Mouse (Mus musculus) midbrain, embryonic 10.5 days (tissue): ENCODE results near the gene Ptpn13. TPM values are rescaled to one million over a fixed set of nuclear protein-coding genes. Genes with fewer than 3 reads are reported as not detected.

ENCODE experiments used
- DNase-seq: peaks from one replicate; pipeline ENCODE4 v3.0.0-alpha.2; 2017; ENCODE audit warnings: low spot score
- H3K27ac ChIP-seq: fragments of 300-500 bp; sonication (generic); replicated peaks from 2 replicates; pipeline ENCODE4 v1.5.1; 2016; ENCODE audit warnings: mild to moderate bottlenecking
- H3K27me3 ChIP-seq: fragments of 300-500 bp; sonication (generic); 2 replicates; pipeline ENCODE4 v1.6.1; 2016; ENCODE audit warnings: low read depth, mild to moderate bottlenecking; ENCODE audit not compliant: poor library complexity, severe bottlenecking
- H3K36me3 ChIP-seq: fragments of 300-500 bp; sonication (generic); 2 replicates; pipeline ENCODE4 v1.6.1; 2016; ENCODE audit warnings: mild to moderate bottlenecking, moderate library complexity
- H3K4me1 ChIP-seq: fragments of 300-500 bp; sonication (generic); 2 replicates; pipeline ENCODE4 v1.6.1; 2016
- H3K4me3 ChIP-seq: fragments of 300-500 bp; sonication (generic); 2 replicates; pipeline ENCODE4 v1.5.1; 2016; ENCODE audit warnings: mild to moderate bottlenecking, moderate library complexity
- H3K9me3 ChIP-seq: fragments of 300-500 bp; sonication (generic); replicated peaks from 2 replicates; pipeline ENCODE4 v1.6.1; 2016; ENCODE audit warnings: mild to moderate bottlenecking
- WGBS: fragments of 180-500 bp; shearing (Covaris S2); methylation state at CpG from one replicate; pipeline ENCODE4 v1.1.7; 2016; 5-methylcytosine and 5-hydroxymethylcytosine counted together
- polyA plus RNA-seq: library from polyadenylated mRNA; unstranded; fragments of >200 nt; fragmentation: Nextera tagmentation; extraction: Ambion mirVana; gene quantifications from 2 replicates; pipeline ENCODE4 v1.2.1, GENCODE M21; 2016

Gene Ptpn13
- polyA plus RNA-seq, 1 experiment from 2014 or later, result 17.5 TPM

- H3K4me3 ChIP-seq, result peak overlapping the region; percentile 97
- peaks cover 7% of the 10 kb centered on the region for H3K36me3 ChIP-seq
- H3K9me3 ChIP-seq, result no peaks in the 10 kb centered on the region
- peak overlapping the region; percentile 94; the same call in 1 of the 2 replicates for H3K27ac ChIP-seq
- no peak for DNase-seq
- H3K4me1 ChIP-seq, result peaks cover 67% of the 10 kb centered on the region
- WGBS, result 15% methylated on average over 9 of the region's 9 CpGs
- peaks cover 10% of the 10 kb centered on the region for H3K27me3 ChIP-seq
Observed at GRCm38 (mm10) chr5:103426250-103426649, 1.3 kb downstream of the Ptpn13 start.

- WGBS, result 80% methylated on average over 3 of the region's 3 CpGs
Observed at GRCm38 (mm10) chr5:103430986-103431385, 6.0 kb downstream of the Ptpn13 start.

GRCm38 (mm10) chr5:103431479-103431878 lies 6.5 kb downstream of the Ptpn13 start:
- no peak overlapping the region for H3K4me3 ChIP-seq
- peaks cover 12% of the 10 kb centered on the region for H3K36me3 ChIP-seq
- DNase-seq, result no peak
- H3K27ac ChIP-seq, result no peak overlapping the region
- H3K4me1 ChIP-seq, result peaks cover 37% of the 10 kb centered on the region
- no peaks in the 10 kb centered on the region for H3K27me3 ChIP-seq
- H3K9me3 ChIP-seq, result no peaks in the 10 kb centered on the region
- WGBS, result 90% methylated on average over 3 of the region's 3 CpGs

More at GRCm38 (mm10) chr5:103430986-103431385, 6.0 kb downstream of the Ptpn13 start:
- DNase-seq, result no peak
- no peaks in the 10 kb centered on the region for H3K27me3 ChIP-seq
- peaks cover 37% of the 10 kb centered on the region for H3K4me1 ChIP-seq
- H3K4me3 ChIP-seq, result no peak overlapping the region
- H3K27ac ChIP-seq, result no peak overlapping the region
- no peaks in the 10 kb centered on the region for H3K9me3 ChIP-seq
- H3K36me3 ChIP-seq, result peaks cover 12% of the 10 kb centered on the region

GRCm38 (mm10) chr5:103436039-103436944 lies 11.3 kb downstream of the Ptpn13 start:
- Histone ChIP-seq H3K27ac (peak overlapping the region; percentile 80), H3K4me3 (peak overlapping the region; percentile 46), H3K27me3 (no peaks in the 10 kb centered on the region), H3K9me3 (no peaks in the 10 kb centered on the region), H3K4me1 (peaks cover 43% of the 10 kb centered on the region), H3K36me3 (0 out of 2 replicates have a peak, but pooled peaks cover 7% of the 10 kb centered on the region)
- 15% methylated on average over 19 of the region's 19 CpGs for WGBS
- no peak for DNase-seq

GRCm38 (mm10) chr5:103437714-103438113 lies 12.7 kb downstream of the Ptpn13 start:
- DNase-seq, result no peak
- Histone ChIP-seq H3K4me3 (no peak overlapping the region), H3K9me3 (no peaks in the 10 kb centered on the region), H3K27me3 (no peaks in the 10 kb centered on the region), H3K36me3 (0 out of 2 replicates have a peak, but pooled peaks cover 3% of the 10 kb centered on the region), H3K4me1 (peaks cover 58% of the 10 kb centered on the region), H3K27ac (no peak overlapping the region)
- WGBS, result 55% methylated on average over 3 of the region's 3 CpGs

- peaks cover 62% of the 10 kb centered on the region for H3K4me1 ChIP-seq
- no peak overlapping the region for H3K4me3 ChIP-seq
- no peaks in the 10 kb centered on the region for H3K27me3 ChIP-seq
- no peak for DNase-seq
- 84% methylated on average over 11 of the region's 11 CpGs for WGBS
- H3K27ac ChIP-seq, result no peak overlapping the region; the same call in 1 of the 2 replicates
- 0 out of 2 replicates have a peak, but pooled peaks cover 3% of the 10 kb centered on the region for H3K36me3 ChIP-seq
- no peaks in the 10 kb centered on the region for H3K9me3 ChIP-seq
Observed at GRCm38 (mm10) chr5:103439171-103439570, 14.2 kb downstream of the Ptpn13 start.

GRCm38 (mm10) chr5:103440418-103441276 lies 15.7 kb downstream of the Ptpn13 start:
- Histone ChIP-seq H3K27ac (no peak overlapping the region), H3K9me3 (no peaks in the 10 kb centered on the region), H3K4me1 (peaks cover 60% of the 10 kb centered on the region), H3K36me3 (0 out of 2 replicates have a peak, but pooled peaks cover 3% of the 10 kb centered on the region), H3K4me3 (no peak overlapping the region), H3K27me3 (no peaks in the 10 kb centered on the region)
- 90% methylated on average over 11 of the region's 11 CpGs for WGBS
- no peak for DNase-seq

GRCm38 (mm10) chr5:103441706-103442105 lies 16.7 kb downstream of the Ptpn13 start:
- 0 out of 2 replicates have a peak, but pooled peaks cover 3% of the 10 kb centered on the region for H3K36me3 ChIP-seq
- WGBS, result 11% methylated on average over 4 of the region's 4 CpGs
- peak overlapping the region; percentile 38 for H3K27ac ChIP-seq
- H3K9me3 ChIP-seq, result no peaks in the 10 kb centered on the region
- H3K27me3 ChIP-seq, result no peaks in the 10 kb centered on the region
- H3K4me3 ChIP-seq, result no peak overlapping the region
- H3K4me1 ChIP-seq, result peaks cover 60% of the 10 kb centered on the region
- DNase-seq, result no peak

- no peaks in the 10 kb centered on the region for H3K9me3 ChIP-seq
- H3K36me3 ChIP-seq, result 0 out of 2 replicates have a peak, but pooled peaks cover 3% of the 10 kb centered on the region
- H3K27me3 ChIP-seq, result no peaks in the 10 kb centered on the region
- H3K27ac ChIP-seq, result peak overlapping the region; percentile 38
- DNase-seq, result no peak
- 44% methylated on average over 4 of the region's 4 CpGs for WGBS
- H3K4me3 ChIP-seq, result no peak overlapping the region
- peaks cover 60% of the 10 kb centered on the region for H3K4me1 ChIP-seq
Observed at GRCm38 (mm10) chr5:103442269-103442688, 17.3 kb downstream of the Ptpn13 start.

- 75% methylated on average over 7 of the region's 7 CpGs for WGBS
- Histone ChIP-seq H3K36me3 (0 out of 2 replicates have a peak, but pooled peaks cover 3% of the 10 kb centered on the region), H3K9me3 (no peaks in the 10 kb centered on the region), H3K4me3 (no peak overlapping the region), H3K27ac (no peak overlapping the region), H3K27me3 (no peaks in the 10 kb centered on the region), H3K4me1 (peaks cover 60% of the 10 kb centered on the region)
- no peak for DNase-seq
Observed at GRCm38 (mm10) chr5:103442921-103443320, 17.9 kb downstream of the Ptpn13 start.

- Histone ChIP-seq H3K27me3 (no peaks in the 10 kb centered on the region), H3K27ac (no peak overlapping the region), H3K4me3 (no peak overlapping the region), H3K36me3 (0 out of 2 replicates have a peak, but pooled peaks cover 3% of the 10 kb centered on the region), H3K9me3 (no peaks in the 10 kb centered on the region), H3K4me1 (peaks cover 66% of the 10 kb centered on the region)
- 89% methylated on average over 7 of the region's 7 CpGs for WGBS
- no peak for DNase-seq
Observed at GRCm38 (mm10) chr5:103445383-103445782, 20.4 kb downstream of the Ptpn13 start.

- no peak for DNase-seq
- 43% methylated on average over 17 of the region's 17 CpGs for WGBS
- H3K9me3 ChIP-seq, result peaks cover 9% of the 10 kb centered on the region; the same call in 1 of the 2 replicates
- H3K4me1 ChIP-seq, result peaks cover 42% of the 10 kb centered on the region
- no peaks in the 10 kb centered on the region for H3K27me3 ChIP-seq
- peaks cover 24% of the 10 kb centered on the region for H3K36me3 ChIP-seq
- peak overlapping the region; percentile 26; the same call in 1 of the 2 replicates for H3K4me3 ChIP-seq
- H3K27ac ChIP-seq, result peak overlapping the region; percentile 75
Observed at GRCm38 (mm10) chr5:103447806-103448416, 22.9 kb downstream of the Ptpn13 start.
